Mouse (Mus musculus): ENCODE measurements around the gene Utp3. TPM values are rescaled to one million over a fixed set of nuclear protein-coding genes. Genes with fewer than 3 reads are reported as not detected.

The Utp3 gene
- polyA plus RNA-seq, 1 experiment, result 54.3 TPM

GRCm38 (mm10) chr5:88566034-88566841 lies 12.0 kb downstream of the Utp3 start:
- Histone ChIP-seq H3K9me3 (no peaks in the 10 kb centered on the region), H3K27me3 (replicated peaks) (no peaks in the 10 kb centered on the region), H3K36me3 (replicated peaks; ENCODE audit: low read length) (peaks cover 17% of the 10 kb centered on the region), H3K4me1 (peaks cover 19% of the 10 kb centered on the region), H3K4me3 (replicated peaks) (peak overlapping the region; percentile 95)
- TF ChIP-seq FLI1 (IDR thresholded peaks at IDR 0.05; ENCODE audit: low read length), result no peak
- TF ChIP-seq GATA1 (IDR thresholded peaks at IDR 0.05; ENCODE audit: borderline replicate concordance, low read length), result no peak

GRCm38 (mm10) chr5:88569541-88569940 lies 15.3 kb downstream of the Utp3 start:
- Histone ChIP-seq H3K4me3 (replicated peaks) (no peak overlapping the region), H3K36me3 (replicated peaks; ENCODE audit: low read length) (peaks cover 21% of the 10 kb centered on the region), H3K4me1 (peaks cover 17% of the 10 kb centered on the region), H3K9me3 (no peaks in the 10 kb centered on the region), H3K27me3 (replicated peaks) (no peaks in the 10 kb centered on the region)
- TF ChIP-seq GATA1 (IDR thresholded peaks at IDR 0.05; ENCODE audit: borderline replicate concordance, low read length) (no peak), FLI1 (IDR thresholded peaks at IDR 0.05; ENCODE audit: low read length) (no peak)

GRCm38 (mm10) chr5:88574829-88575228 lies 20.6 kb downstream of the Utp3 start:
- peaks cover 17% of the 10 kb centered on the region for H3K4me1 ChIP-seq
- H3K27me3 ChIP-seq (replicated peaks), result no peaks in the 10 kb centered on the region
- H3K36me3 ChIP-seq (replicated peaks; ENCODE audit: low read length), result peaks cover 19% of the 10 kb centered on the region
- no peak overlapping the region for H3K4me3 ChIP-seq (replicated peaks)
- TF ChIP-seq GATA1 (IDR thresholded peaks at IDR 0.05; ENCODE audit: borderline replicate concordance, low read length) (no peak), FLI1 (IDR thresholded peaks at IDR 0.05; ENCODE audit: low read length) (no peak)
- H3K9me3 ChIP-seq, result no peaks in the 10 kb centered on the region

GRCm38 (mm10) chr5:88575506-88576338 lies 21.5 kb downstream of the Utp3 start:
- Histone ChIP-seq H3K4me1 (peaks cover 17% of the 10 kb centered on the region), H3K4me3 (replicated peaks) (no peak overlapping the region), H3K27me3 (replicated peaks) (no peaks in the 10 kb centered on the region), H3K36me3 (replicated peaks; ENCODE audit: low read length) (peaks cover 11% of the 10 kb centered on the region), H3K9me3 (no peaks in the 10 kb centered on the region)
- TF ChIP-seq GATA1 (IDR thresholded peaks at IDR 0.05; ENCODE audit: borderline replicate concordance, low read length), result no peak
- no peak for TF ChIP-seq FLI1 (IDR thresholded peaks at IDR 0.05; ENCODE audit: low read length)

GRCm38 (mm10) chr5:88580681-88581080 lies 26.4 kb downstream of the Utp3 start:
- H3K27me3 ChIP-seq (replicated peaks), result no peaks in the 10 kb centered on the region
- H3K4me1 ChIP-seq, result peaks cover 33% of the 10 kb centered on the region
- H3K4me3 ChIP-seq (replicated peaks), result no peak overlapping the region
- TF ChIP-seq GATA1 (IDR thresholded peaks at IDR 0.05; ENCODE audit: borderline replicate concordance, low read length), result no peak
- no peak for TF ChIP-seq FLI1 (IDR thresholded peaks at IDR 0.05; ENCODE audit: low read length)
- no peaks in the 10 kb centered on the region for H3K9me3 ChIP-seq
- H3K36me3 ChIP-seq (replicated peaks; ENCODE audit: low read length), result peaks cover 13% of the 10 kb centered on the region

- H3K36me3 ChIP-seq (replicated peaks; ENCODE audit: low read length), result peaks cover 11% of the 10 kb centered on the region
- TF ChIP-seq GATA1 (IDR thresholded peaks at IDR 0.05; ENCODE audit: borderline replicate concordance, low read length), result no peak
- TF ChIP-seq FLI1 (IDR thresholded peaks at IDR 0.05; ENCODE audit: low read length), result no peak
Observed at GRCm38 (mm10) chr5:88581343-88581742, 27.1 kb downstream of the Utp3 start.

GRCm38 (mm10) chr5:88583271-88584031 lies 29.2 kb downstream of the Utp3 start:
- Histone ChIP-seq H3K27me3 (replicated peaks) (no peaks in the 10 kb centered on the region), H3K4me1 (peaks cover 45% of the 10 kb centered on the region), H3K36me3 (replicated peaks; ENCODE audit: low read length) (peaks cover 8% of the 10 kb centered on the region), H3K4me3 (replicated peaks) (no peak overlapping the region), H3K9me3 (no peaks in the 10 kb centered on the region)
- TF ChIP-seq GATA1 (IDR thresholded peaks at IDR 0.05; ENCODE audit: borderline replicate concordance, low read length), result no peak
- no peak for TF ChIP-seq FLI1 (IDR thresholded peaks at IDR 0.05; ENCODE audit: low read length)

More at GRCm38 (mm10) chr5:88581343-88581742, 27.1 kb downstream of the Utp3 start:
- Histone ChIP-seq H3K4me3 (replicated peaks) (no peak overlapping the region), H3K9me3 (no peaks in the 10 kb centered on the region), H3K27me3 (replicated peaks) (no peaks in the 10 kb centered on the region), H3K4me1 (peaks cover 34% of the 10 kb centered on the region)

GRCm38 (mm10) chr5:88584061-88584460 lies 29.8 kb downstream of the Utp3 start:
- Histone ChIP-seq H3K4me3 (replicated peaks) (no peak overlapping the region), H3K27me3 (replicated peaks) (no peaks in the 10 kb centered on the region), H3K4me1 (peaks cover 45% of the 10 kb centered on the region), H3K9me3 (no peaks in the 10 kb centered on the region), H3K36me3 (replicated peaks; ENCODE audit: low read length) (peaks cover 8% of the 10 kb centered on the region)
- TF ChIP-seq GATA1 (IDR thresholded peaks at IDR 0.05; ENCODE audit: borderline replicate concordance, low read length), result no peak
- TF ChIP-seq FLI1 (IDR thresholded peaks at IDR 0.05; ENCODE audit: low read length), result no peak

GRCm38 (mm10) chr5:88586407-88587174 lies 32.3 kb downstream of the Utp3 start:
- Histone ChIP-seq H3K36me3 (replicated peaks; ENCODE audit: low read length) (peaks cover 1% of the 10 kb centered on the region), H3K27me3 (replicated peaks) (no peaks in the 10 kb centered on the region), H3K4me1 (peaks cover 40% of the 10 kb centered on the region), H3K9me3 (no peaks in the 10 kb centered on the region), H3K4me3 (replicated peaks) (peak overlapping the region; percentile 48)
- TF ChIP-seq FLI1 (IDR thresholded peaks at IDR 0.05; ENCODE audit: low read length) (no peak), GATA1 (IDR thresholded peaks at IDR 0.05; ENCODE audit: borderline replicate concordance, low read length) (no peak)
